Mouse (Mus musculus) thymus, adult 2 months (tissue): Measurements from ENCODE around the gene Pth2. TPM values are rescaled to one million over a fixed set of nuclear protein-coding genes. Genes with fewer than 3 reads are reported as not detected.

Experiments used
- DNase-seq: peaks from one replicate; pipeline ENCODE4 v3.0.0; 2021
- H3K27ac ChIP-seq: fragments of 200-500 bp; 2 replicates; pipeline ENCODE4 v1.5.1; 2012; ENCODE audit warnings: low read length, control low read depth; ENCODE audit not compliant: control insufficient read depth, insufficient read depth
- H3K27me3 ChIP-seq: fragments of 200-500 bp; 2 replicates; pipeline ENCODE4 v1.6.1; 2012; ENCODE audit warnings: mild to moderate bottlenecking, low read length, moderate library complexity, mixed read lengths; ENCODE audit not compliant: control insufficient read depth, insufficient read depth
- H3K36me3 ChIP-seq: fragments of 200-500 bp; 2 replicates; pipeline ENCODE4 v1.6.1; 2012; ENCODE audit warnings: mild to moderate bottlenecking, low read length, moderate library complexity; ENCODE audit not compliant: control insufficient read depth, insufficient read depth
- H3K4me1 ChIP-seq: fragments of 200-500 bp; replicated peaks from 2 replicates; pipeline ENCODE4 v1.6.1; 2012; ENCODE audit warnings: low read length; ENCODE audit not compliant: control insufficient read depth, insufficient read depth
- H3K4me3 ChIP-seq: fragments of 200-500 bp; 2 replicates; pipeline ENCODE4 v1.5.1; 2012; ENCODE audit warnings: mild to moderate bottlenecking, low read length, control low read depth, moderate library complexity; ENCODE audit not compliant: control insufficient read depth, insufficient read depth
- CTCF ChIP-seq: fragments of 200-500 bp; IDR thresholded peaks from 2 replicates; pipeline ENCODE4 v1.5.1; 2012; ENCODE audit warnings: mild to moderate bottlenecking, control low read depth, low read length, moderate library complexity, borderline replicate concordance; ENCODE audit not compliant: control insufficient read depth, poor library complexity, insufficient read depth; ENCODE audit errors: extremely low read depth
- POLR2A ChIP-seq: fragments of 200-500 bp; IDR thresholded peaks from 2 replicates; pipeline ENCODE4 v1.6.1; 2012; ENCODE audit warnings: mild to moderate bottlenecking, low read length, control low read depth, moderate library complexity; ENCODE audit not compliant: control insufficient read depth, poor library complexity, insufficient read depth; ENCODE audit errors: extremely low read depth
- WGBS: fragments of 180-500 bp; shearing (Covaris S2); methylation state at CpG from one replicate; pipeline ENCODE4 v1.1.7; 2018; 5-methylcytosine and 5-hydroxymethylcytosine counted together
- polyA plus RNA-seq: library from polyadenylated mRNA; depleted of rRNA; stranded (reverse); fragments of >200 nt; gene quantifications from 2 replicates; pipeline ENCODE4 v1.2.3, GENCODE M21; 2012

Gene Pth2
- polyA plus RNA-seq, 1 experiment, result not detected

DNA sequence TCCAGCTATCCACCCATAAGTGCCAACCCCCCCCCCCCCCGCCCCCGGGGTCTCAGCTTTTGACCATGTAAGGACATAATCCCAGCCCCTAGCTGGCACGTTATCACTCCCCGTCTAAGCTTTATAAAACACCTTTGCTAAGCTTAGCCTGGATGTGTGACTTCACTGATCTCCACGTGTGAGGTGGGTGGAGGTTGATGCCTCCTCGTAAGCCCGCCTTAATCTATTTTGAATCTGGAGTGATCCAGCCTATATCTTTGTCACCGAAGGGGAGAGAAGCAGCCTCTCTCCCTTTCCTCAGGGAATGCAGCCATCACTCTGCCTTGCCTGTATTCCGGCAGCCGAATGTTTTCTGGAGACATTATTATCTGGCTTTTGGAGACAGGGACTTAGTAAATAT is 21.9 kb downstream of the Pth2 start:
- no peaks in the 10 kb centered on the region for H3K27me3 ChIP-seq
- DNase-seq, result no peak

DNA sequence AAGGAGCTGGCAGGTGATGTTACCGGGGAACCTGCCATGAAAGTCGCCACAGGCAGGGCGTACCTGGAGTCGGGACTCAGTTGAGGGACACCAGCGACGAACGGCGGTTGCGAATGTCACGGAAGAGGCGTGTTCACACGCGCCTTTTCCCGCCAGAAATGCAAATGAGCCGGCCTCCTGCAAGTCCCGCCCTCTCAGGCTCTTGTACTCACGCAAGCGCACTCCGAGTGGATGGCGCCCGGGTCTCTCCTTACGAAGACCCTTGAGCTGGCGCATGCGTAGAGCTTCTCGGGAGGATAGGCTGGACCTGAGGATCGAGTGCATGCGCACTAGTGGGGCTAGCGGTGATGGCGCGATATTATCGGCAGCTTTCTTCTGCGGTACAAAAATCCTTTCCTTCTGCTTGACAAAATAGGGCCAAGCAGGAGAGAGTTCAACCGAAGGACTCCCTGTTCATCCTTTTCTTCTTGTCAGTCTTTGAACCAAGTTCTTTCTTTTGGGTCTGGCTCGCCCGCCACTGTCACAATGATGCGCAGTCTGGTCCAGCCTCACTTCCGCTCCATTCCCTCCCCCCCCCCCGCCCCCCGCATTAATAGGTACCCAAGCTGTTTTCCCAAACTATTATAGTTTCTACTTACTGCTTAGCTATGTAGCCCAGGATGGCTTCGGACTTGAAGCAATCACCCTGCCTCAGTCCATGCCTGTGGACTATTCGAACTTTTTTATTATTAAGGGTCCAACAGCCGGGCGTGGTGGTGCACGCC is 23.8 kb downstream of the Pth2 start, which contains the start of gene Ccdc155:
TSS of gene Ccdc155 (minus strand) at position 513 of the 764 bp plus-strand sequence.
- WGBS, result 5% methylated on average over 43 of the region's 44 CpGs
- H3K27ac ChIP-seq, result no peak within 1 kb of the TSS
- H3K36me3 ChIP-seq, result no peaks in the 10 kb centered on the region
- peak within 1 kb of the TSS; percentile 40 for H3K4me3 ChIP-seq
- TF ChIP-seq POLR2A (0 out of 2 replicates have a peak, but pooled peaks have one; percentile 28), CTCF (0 out of 2 replicates have a peak, but pooled peaks have one; percentile 21)
- peaks cover 11% of the 10 kb centered on the region for H3K4me1 ChIP-seq
- peak; percentile 93 for DNase-seq
- H3K27me3 ChIP-seq, result no peaks in the 10 kb centered on the region

More for the DNA sequence above, 21.9 kb downstream of the Pth2 start:
- Histone ChIP-seq H3K36me3 (no peaks in the 10 kb centered on the region), H3K27ac (no peak overlapping the region), H3K4me1 (peaks cover 11% of the 10 kb centered on the region), H3K4me3 (no peak overlapping the region)
- WGBS, result 86% methylated on average over 10 of the region's 10 CpGs
- TF ChIP-seq CTCF (no peak), POLR2A (no peak)

DNA sequence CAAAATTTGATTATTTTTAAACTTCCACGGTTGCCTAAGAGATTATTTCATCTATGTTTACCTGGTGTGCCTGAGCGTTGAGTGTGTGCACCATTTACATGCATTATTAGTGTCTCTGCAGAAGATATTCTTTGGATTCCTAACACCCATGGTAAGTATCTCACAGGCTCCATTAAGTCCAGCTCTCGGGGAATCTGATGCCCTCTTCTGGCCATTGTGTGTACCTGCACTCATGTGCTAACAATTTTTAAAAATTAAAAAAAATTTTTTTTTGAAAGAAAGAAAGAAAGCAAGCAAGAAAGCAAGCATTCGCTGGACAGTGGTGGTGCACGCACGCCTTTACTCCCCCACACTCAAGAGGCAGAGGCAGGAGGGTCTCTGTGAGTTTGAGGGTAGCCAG is 27.5 kb downstream of the Pth2 start:
- 95% methylated on average over 6 of the region's 6 CpGs for WGBS
- Histone ChIP-seq H3K27me3 (no peaks in the 10 kb centered on the region), H3K4me1 (peaks cover 30% of the 10 kb centered on the region), H3K36me3 (no peaks in the 10 kb centered on the region), H3K4me3 (no peak overlapping the region), H3K27ac (no peak overlapping the region)
- DNase-seq, result no peak
- no peak for TF ChIP-seq POLR2A
- no peak for TF ChIP-seq CTCF

DNA sequence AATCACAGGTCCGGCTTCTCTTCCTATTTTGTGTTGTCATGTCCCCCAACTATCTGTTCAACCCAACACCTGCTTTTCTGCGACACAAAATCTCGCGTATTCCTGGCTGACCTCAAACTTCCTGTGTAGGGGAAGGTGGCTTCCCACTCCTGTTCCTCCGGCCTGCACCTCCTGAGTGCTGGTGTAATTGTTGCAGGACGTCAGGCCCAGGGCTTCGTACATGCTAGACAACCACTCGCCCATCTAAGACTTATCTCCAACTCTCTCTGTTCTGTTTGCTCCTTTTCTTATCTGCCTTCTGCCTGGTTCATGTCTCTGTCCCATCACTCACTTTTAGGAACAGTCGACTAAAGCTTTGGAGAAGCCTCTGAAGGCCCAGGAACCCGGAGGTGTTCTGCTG is 30.3 kb downstream of the Pth2 start:
- H3K36me3 ChIP-seq, result no peaks in the 10 kb centered on the region
- no peak for TF ChIP-seq POLR2A
- TF ChIP-seq CTCF, result no peak
- 3% methylated on average over 10 of the region's 10 CpGs for WGBS
- no peak for DNase-seq
- H3K4me1 ChIP-seq, result peaks cover 20% of the 10 kb centered on the region
- no peak overlapping the region for H3K4me3 ChIP-seq
- peaks cover 4% of the 10 kb centered on the region; the same call in 1 of the 2 replicates for H3K27me3 ChIP-seq
- no peak overlapping the region for H3K27ac ChIP-seq

DNA sequence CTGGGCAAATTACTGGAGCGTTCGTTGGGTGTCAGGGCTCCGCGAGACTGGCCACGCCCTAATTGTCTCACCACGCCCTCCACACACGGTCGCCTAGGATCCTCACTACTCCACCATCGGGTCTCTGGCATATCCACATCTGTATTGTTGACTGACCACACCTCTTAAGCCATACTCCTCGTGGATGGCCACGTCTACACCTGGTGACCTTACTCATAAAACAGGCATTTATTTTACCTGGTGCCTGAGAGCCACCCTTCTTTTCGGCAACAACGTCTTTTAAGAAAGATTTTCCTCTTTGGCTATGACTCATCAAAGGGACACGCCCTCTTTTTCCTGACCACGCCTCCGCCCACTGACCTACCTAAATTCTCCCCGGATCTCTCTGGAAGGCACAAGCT is 31.1 kb downstream of the Pth2 start, which contains the start of gene Dkkl1:
TSS of gene Dkkl1 (minus strand) at position 297 of the 401 bp plus-strand sequence.
- no peak within 1 kb of the TSS for H3K4me3 ChIP-seq
- H3K27ac ChIP-seq, result no peak within 1 kb of the TSS
- no peaks in the 10 kb centered on the region for H3K36me3 ChIP-seq
- no peak for DNase-seq
- TF ChIP-seq CTCF (no peak), POLR2A (no peak)
- 5% methylated on average over 17 of the region's 17 CpGs for WGBS
- H3K4me1 ChIP-seq, result peaks cover 20% of the 10 kb centered on the region
- peaks cover 8% of the 10 kb centered on the region; the same call in 1 of the 2 replicates for H3K27me3 ChIP-seq

DNA sequence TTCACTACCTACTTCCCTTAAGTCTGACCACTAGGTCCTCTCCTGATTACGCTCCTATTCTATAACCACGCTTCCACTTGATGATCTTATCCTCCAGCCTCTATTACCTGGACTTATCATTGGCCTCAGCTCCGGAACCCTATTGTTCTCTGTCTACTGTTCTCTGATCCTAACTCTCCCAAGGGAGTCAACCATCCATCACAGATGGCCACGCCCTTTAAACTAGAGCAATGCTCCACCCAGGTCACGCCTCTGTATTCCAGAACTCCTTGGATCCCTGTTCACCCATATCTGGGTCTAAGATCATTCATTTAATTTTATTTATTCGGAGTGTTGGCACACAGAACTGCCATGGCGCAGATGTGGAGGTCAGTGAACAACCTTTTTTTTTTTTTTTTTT is 31.6 kb downstream of the Pth2 start:
- peaks cover 8% of the 10 kb centered on the region; the same call in 1 of the 2 replicates for H3K27me3 ChIP-seq

More for the DNA sequence above, 31.6 kb downstream of the Pth2 start:
- H3K36me3 ChIP-seq, result no peaks in the 10 kb centered on the region
- no peak overlapping the region for H3K27ac ChIP-seq
- H3K4me1 ChIP-seq, result peaks cover 20% of the 10 kb centered on the region
- WGBS, result 96% methylated on average over 7 of the region's 7 CpGs
- TF ChIP-seq POLR2A (no peak), CTCF (no peak)
- no peak overlapping the region for H3K4me3 ChIP-seq
- no peak for DNase-seq
